Mouse (Mus musculus) liver, embryonic 14.5 days (tissue): Measurements from ENCODE around the gene Pnpla2. TPM values are rescaled to one million over a fixed set of nuclear protein-coding genes. Genes with fewer than 3 reads are reported as not detected.
A peak's percentile ranks its signal among the peaks of the same experiment; 100 is the strongest.

ENCODE experiments used
- ATAC-seq: fragments of 200-750 bp; cut with Nextera tagmentation; 2 replicates; pipeline ENCODE4 v1.8.0; 2017; ENCODE audit warnings: moderate number of reproducible peaks, mild to moderate bottlenecking, moderate library complexity; ENCODE audit not compliant: insufficient read depth
- DNase-seq, 3 experiments: peaks; one replicate each; pipeline ENCODE4 v3.0.0-alpha.2; 2012 to 2013; ENCODE audit warnings: low read depth in 3 of 3, low spot score in 3 of 3
- H3K27ac ChIP-seq: fragments of 300-500 bp; sonication (generic); 2 replicates; pipeline ENCODE4 v1.5.1; 2014; ENCODE audit warnings: moderate library complexity, mild to moderate bottlenecking, control low read depth, inconsistent platforms
- H3K27me3 ChIP-seq: fragments of 300-500 bp; sonication (generic); 2 replicates; pipeline ENCODE4 v1.6.1; 2014; ENCODE audit warnings: mild to moderate bottlenecking, low read length, moderate library complexity; ENCODE audit not compliant: control insufficient read depth, insufficient read depth
- H3K36me3 ChIP-seq: fragments of 300-500 bp; sonication (generic); replicated peaks from 2 replicates; pipeline ENCODE4 v1.6.1; 2014; ENCODE audit warnings: low read depth; ENCODE audit not compliant: control insufficient read depth, insufficient read depth
- H3K4me1 ChIP-seq, 2 experiments: fragments of 200-500 bp in 1 of 2; fragments of 300-500 bp in 1 of 2; sonication (generic) in 1 of 2; replicated peaks; 2 replicates each; pipeline ENCODE4 v1.6.1; 2012 to 2014; ENCODE audit warnings: antibody characterized with exemption in 1 of 2, inconsistent platforms in 1 of 2, low read length in 1 of 2; ENCODE audit not compliant: control insufficient read depth in 2 of 2, insufficient read depth in 2 of 2
- H3K4me2 ChIP-seq: fragments of 300-500 bp; sonication (generic); 2 replicates; pipeline ENCODE4 v1.6.1; 2014; ENCODE audit warnings: low read depth, mild to moderate bottlenecking, control low read depth, moderate library complexity
- H3K4me3 ChIP-seq, 2 experiments: fragments of 200-500 bp in 1 of 2; fragments of 300-500 bp in 1 of 2; sonication (generic) in 1 of 2; 2 replicates each; pipeline ENCODE4 v1.5.1; 2012 to 2014; ENCODE audit warnings: low read depth in 2 of 2, low read length in 2 of 2, mild to moderate bottlenecking in 2 of 2, control low read depth in 1 of 2, inconsistent platforms in 1 of 2, moderate library complexity in 1 of 2; ENCODE audit not compliant: insufficient read depth in 1 of 2
- H3K9ac ChIP-seq: fragments of 300-500 bp; sonication (generic); replicated peaks from 2 replicates; pipeline ENCODE4 v1.6.1; 2014; ENCODE audit warnings: mild to moderate bottlenecking, control low read depth, moderate library complexity
- H3K9me3 ChIP-seq: fragments of 300-500 bp; sonication (generic); 2 replicates; pipeline ENCODE4 v1.6.1; 2016; ENCODE audit warnings: low read length, mixed read lengths; ENCODE audit not compliant: control insufficient read depth
- CTCF ChIP-seq: IDR thresholded peaks from 2 replicates; pipeline ENCODE4 v1.5.1; 2016; ENCODE audit warnings: antibody characterized with exemption, low read depth, control low read depth
- EP300 ChIP-seq: IDR thresholded peaks from 2 replicates; pipeline ENCODE4 v1.6.1; 2016; ENCODE audit warnings: antibody characterized with exemption, low read depth
- WGBS: fragments of 180-500 bp; shearing (Covaris S2); extraction: QIAGEN DNeasy Blood & Tissue Kit; methylation state at CpG from one replicate; pipeline ENCODE4 v1.1.7; 2014; ENCODE audit not compliant: insufficient replicate concordance; 5-methylcytosine and 5-hydroxymethylcytosine counted together
- polyA plus RNA-seq, 2 experiments: library from polyadenylated mRNA; depleted of rRNA in 1 of 2; stranded (reverse) in 1 of 2; unstranded in 1 of 2; fragments of >200 nt; fragmentation: Nextera tagmentation in 1 of 2; extraction: Ambion mirVana in 1 of 2; gene quantifications; 2 replicates each; pipeline versions ENCODE4 v1.2.1 to v1.2.3; 2012 to 2014

Pnpla2 gene
- polyA plus RNA-seq, 2 experiments, result 6.7 to 9.4 TPM

GRCm38 (mm10) chr7:141463824-141464602, 9.0 kb downstream of the Pnpla2 start:
- WGBS, result 26% methylated on average over 12 of the region's 12 CpGs
- no peak for TF ChIP-seq CTCF
- TF ChIP-seq EP300, result no peak
- peak overlapping the region; percentile 25 for H3K4me2 ChIP-seq
- DNase-seq (no peak), ATAC-seq (no peak)
- no peak overlapping the region for H3K4me3 ChIP-seq
- H3K4me1 ChIP-seq, result peaks cover 17 to 20% of the 10 kb centered on the region in 2 experiments
- peaks cover 63% of the 10 kb centered on the region for H3K27me3 ChIP-seq
- H3K9me3 ChIP-seq, result no peaks in the 10 kb centered on the region
- H3K36me3 ChIP-seq, result no peaks in the 10 kb centered on the region
- no peak overlapping the region for H3K9ac ChIP-seq
- H3K27ac ChIP-seq, result no peak overlapping the region

- H3K9me3 ChIP-seq, result no peaks in the 10 kb centered on the region
- no peak overlapping the region; a peak in 1 of 4 replicates for H3K4me3 ChIP-seq
- ATAC-seq (no peak), DNase-seq (no peak)
- TF ChIP-seq EP300, result no peak
- TF ChIP-seq CTCF, result no peak
- no peak overlapping the region for H3K9ac ChIP-seq
- peak overlapping the region; percentile 25 for H3K4me2 ChIP-seq
- WGBS, result 12% methylated on average over 38 of the region's 38 CpGs
- H3K4me1 ChIP-seq, result peaks cover 17 to 24% of the 10 kb centered on the region in 2 experiments
- no peak overlapping the region for H3K27ac ChIP-seq
- H3K36me3 ChIP-seq, result no peaks in the 10 kb centered on the region
- peaks cover 63% of the 10 kb centered on the region for H3K27me3 ChIP-seq
Observed at GRCm38 (mm10) chr7:141464603-141465201, 9.7 kb downstream of the Pnpla2 start.

- Histone ChIP-seq H3K27ac (no peak overlapping the region), H3K4me1 (peaks cover 17 to 24% of the 10 kb centered on the region in 2 experiments), H3K4me2 (no peak overlapping the region), H3K4me3 (no peak overlapping the region), H3K9ac (no peak overlapping the region), H3K27me3 (peaks cover 59% of the 10 kb centered on the region), H3K36me3 (no peaks in the 10 kb centered on the region; the same call in 1 of the 2 replicates), H3K9me3 (no peaks in the 10 kb centered on the region)
- DNase-seq (no peak), ATAC-seq (no peak)
- 48% methylated on average over 10 of the region's 10 CpGs for WGBS
- TF ChIP-seq CTCF, result no peak
- TF ChIP-seq EP300, result no peak
Observed at GRCm38 (mm10) chr7:141465388-141466044, 10.5 kb downstream of the Pnpla2 start.

GRCm38 (mm10) chr7:141466045-141466394, 11.0 kb downstream of the Pnpla2 start:
- DNase-seq (no peak), ATAC-seq (no peak)
- Histone ChIP-seq H3K4me3 (no peak overlapping the region), H3K36me3 (no peaks in the 10 kb centered on the region; the same call in 1 of the 2 replicates), H3K27ac (no peak overlapping the region), H3K9me3 (no peaks in the 10 kb centered on the region), H3K4me2 (no peak overlapping the region), H3K27me3 (peaks cover 54% of the 10 kb centered on the region), H3K9ac (no peak overlapping the region), H3K4me1 (peaks cover 17 to 24% of the 10 kb centered on the region in 2 experiments)
- TF ChIP-seq EP300 (no peak), CTCF (no peak)
- 57% methylated on average over 7 of the region's 7 CpGs for WGBS

- Histone ChIP-seq H3K4me2 (peak overlapping the region; percentile 79), H3K36me3 (no peaks in the 10 kb centered on the region; the same call in 1 of the 2 replicates), H3K4me3 (peak overlapping the region; percentile 12 to 70; a peak in 3 of 4 replicates), H3K27ac (no peak overlapping the region), H3K27me3 (peaks cover 47% of the 10 kb centered on the region), H3K9me3 (no peaks in the 10 kb centered on the region), H3K4me1 (peaks cover 17 to 24% of the 10 kb centered on the region in 2 experiments), H3K9ac (peak overlapping the region; percentile 69)
- 58% methylated on average over 10 of the region's 10 CpGs for WGBS
- ATAC-seq (0 out of 2 replicates have a peak, but pooled peaks have one; percentile 0), DNase-seq (no peak)
- TF ChIP-seq CTCF, result no peak
Observed at GRCm38 (mm10) chr7:141466607-141467148, 11.7 kb downstream of the Pnpla2 start.
